Mouse (Mus musculus) brown adipose tissue, adult 24 weeks (tissue): ENCODE data around the gene Tuba3a. TPM values are rescaled to one million over a fixed set of nuclear protein-coding genes. Genes with fewer than 3 reads are reported as not detected.
A peak's percentile ranks its signal among the peaks of the same experiment; 100 is the strongest.

Experiments used
- H3K27ac ChIP-seq: fragments of 200-500 bp; replicated peaks from 2 replicates; pipeline ENCODE4 v1.5.1; 2012; ENCODE audit warnings: low read depth, mild to moderate bottlenecking, low read length
- H3K4me1 ChIP-seq: fragments of 200-500 bp; 2 replicates; pipeline ENCODE4 v1.6.1; 2012; ENCODE audit warnings: low read length, mixed read lengths; ENCODE audit not compliant: control insufficient read depth, insufficient read depth, insufficient read length
- H3K4me3 ChIP-seq: fragments of 200-500 bp; 2 replicates; pipeline ENCODE4 v1.5.1; 2012; ENCODE audit warnings: low read depth, mild to moderate bottlenecking, low read length, moderate library complexity; ENCODE audit not compliant: insufficient read depth
- polyA plus RNA-seq: library from polyadenylated mRNA; stranded (reverse); fragments of >200 nt; gene quantifications from 2 replicates; pipeline ENCODE4 v1.2.4, GENCODE M21; 2012; ENCODE audit not compliant: missing spikeins, insufficient read depth, insufficient read length

Gene Tuba3a
- not detected in 2 replicates for polyA plus RNA-seq

GRCm38 (mm10) chr6:125285890-125286289 is at the start of gene Tuba3a:
Gene Tuba3a (minus strand): TSS chr6:125286042.
- Histone ChIP-seq H3K27ac (no peak within 1 kb of the TSS), H3K4me3 (no peak within 1 kb of the TSS), H3K4me1 (no peaks in the 10 kb centered on the region)

GRCm38 (mm10) chr6:125334356-125334755 is 48.5 kb upstream of the Tuba3a start:
- no peak overlapping the region for H3K27ac ChIP-seq
- peaks cover 9% of the 10 kb centered on the region for H3K4me1 ChIP-seq
- H3K4me3 ChIP-seq, result no peak overlapping the region

GRCm38 (mm10) chr6:125333112-125333899 is 47.5 kb upstream of the Tuba3a start:
- peaks cover 2% of the 10 kb centered on the region; the same call in 1 of the 2 replicates for H3K4me1 ChIP-seq
- no peak overlapping the region for H3K4me3 ChIP-seq
- H3K27ac ChIP-seq, result 0 out of 2 replicates have a peak overlapping the region, but pooled peaks have one; percentile 3

- H3K4me1 ChIP-seq, result no peaks in the 10 kb centered on the region
- H3K27ac ChIP-seq, result peak overlapping the region; percentile 85
- peak overlapping the region; percentile 90 for H3K4me3 ChIP-seq
Observed at GRCm38 (mm10) chr6:125330626-125331326, 44.9 kb upstream of the Tuba3a start.

GRCm38 (mm10) chr6:125328243-125328642 is 42.4 kb upstream of the Tuba3a start:
- Histone ChIP-seq H3K4me1 (no peaks in the 10 kb centered on the region), H3K27ac (no peak overlapping the region), H3K4me3 (no peak overlapping the region)

- H3K4me3 ChIP-seq, result no peak overlapping the region
- H3K4me1 ChIP-seq, result no peaks in the 10 kb centered on the region; the same call in 1 of the 2 replicates
- H3K27ac ChIP-seq, result no peak overlapping the region
Observed at GRCm38 (mm10) chr6:125325337-125325736, 39.5 kb upstream of the Tuba3a start.

GRCm38 (mm10) chr6:125323547-125323946 is 37.7 kb upstream of the Tuba3a start:
- Histone ChIP-seq H3K27ac (no peak overlapping the region), H3K4me1 (no peaks in the 10 kb centered on the region; the same call in 1 of the 2 replicates), H3K4me3 (no peak overlapping the region)

GRCm38 (mm10) chr6:125322794-125323193 is 37.0 kb upstream of the Tuba3a start:
- Histone ChIP-seq H3K27ac (no peak overlapping the region), H3K4me3 (no peak overlapping the region)

GRCm38 (mm10) chr6:125321114-125321855 is 35.4 kb upstream of the Tuba3a start:
- Histone ChIP-seq H3K4me1 (no peaks in the 10 kb centered on the region; the same call in 1 of the 2 replicates), H3K4me3 (no peak overlapping the region), H3K27ac (no peak overlapping the region)

More at GRCm38 (mm10) chr6:125322794-125323193, 37.0 kb upstream of the Tuba3a start:
- H3K4me1 ChIP-seq, result no peaks in the 10 kb centered on the region; the same call in 1 of the 2 replicates

GRCm38 (mm10) chr6:125320323-125320722 is 34.5 kb upstream of the Tuba3a start, which contains the start of gene Scnn1a:
Gene Scnn1a (plus strand): TSS chr6:125320659.
- Histone ChIP-seq H3K27ac (no peak within 1 kb of the TSS), H3K4me3 (no peak within 1 kb of the TSS), H3K4me1 (no peaks in the 10 kb centered on the region; the same call in 1 of the 2 replicates)

- H3K27ac ChIP-seq, result no peak overlapping the region
Observed at GRCm38 (mm10) chr6:125319919-125320296, 34.1 kb upstream of the Tuba3a start.

GRCm38 (mm10) chr6:125318981-125319918 is 33.4 kb upstream of the Tuba3a start:
- Histone ChIP-seq H3K4me1 (peaks cover 3% of the 10 kb centered on the region; the same call in 1 of the 2 replicates), H3K27ac (no peak overlapping the region), H3K4me3 (no peak overlapping the region)

More at GRCm38 (mm10) chr6:125319919-125320296, 34.1 kb upstream of the Tuba3a start:
- H3K4me3 ChIP-seq, result no peak overlapping the region
- H3K4me1 ChIP-seq, result no peaks in the 10 kb centered on the region; the same call in 1 of the 2 replicates

GRCm38 (mm10) chr6:125317077-125317476 is 31.2 kb upstream of the Tuba3a start:
- Histone ChIP-seq H3K27ac (no peak overlapping the region), H3K4me1 (peaks cover 9% of the 10 kb centered on the region), H3K4me3 (no peak overlapping the region)

GRCm38 (mm10) chr6:125314746-125315145 is 28.9 kb upstream of the Tuba3a start:
- Histone ChIP-seq H3K4me1 (peaks cover 12% of the 10 kb centered on the region), H3K27ac (no peak overlapping the region), H3K4me3 (no peak overlapping the region)
